Mouse (Mus musculus) adrenal gland, postnatal 10 days (tissue): Measurements from ENCODE around the gene Scfd1. TPM values are rescaled to one million over a fixed set of nuclear protein-coding genes. Genes with fewer than 3 reads are reported as not detected.

ENCODE experiments used
- total RNA-seq, 2 experiments: library from RNA; stranded (reverse); gene quantifications; 2 replicates each; pipeline ENCODE4 v1.2.3; 2021

The Scfd1 gene
- total RNA-seq, 2 experiments from 2014 or later, result 55.9 to 60.7 TPM

Other genes with a start within 250 kb of the Scfd1 start
- 10 to 100 TPM; 10.7 to 13.8 TPM for gene G2e3, start 29.4 kb upstream of the Scfd1 start, total RNA-seq
- 1 to 10 TPM in 1 of 2 experiments, under 1 TPM in 1; 0.33 to 2.1 TPM for gene Coch, start 215.8 kb downstream of the Scfd1 start, total RNA-seq